Mouse (Mus musculus) telencephalon, adult 2 months (tissue): Measurements from ENCODE around the gene C1rl.
"Not testable (repeated sequence)": the region's sequence is repeated elsewhere in the genome, so short reads cannot be mapped to it uniquely, and the experiment has no call there.

Experiments
- DNase-seq: peaks from one replicate; pipeline ENCODE4 v3.0.0-alpha.2; 2011; ENCODE audit warnings: low read depth, low spot score

Gene C1rl

DNA sequence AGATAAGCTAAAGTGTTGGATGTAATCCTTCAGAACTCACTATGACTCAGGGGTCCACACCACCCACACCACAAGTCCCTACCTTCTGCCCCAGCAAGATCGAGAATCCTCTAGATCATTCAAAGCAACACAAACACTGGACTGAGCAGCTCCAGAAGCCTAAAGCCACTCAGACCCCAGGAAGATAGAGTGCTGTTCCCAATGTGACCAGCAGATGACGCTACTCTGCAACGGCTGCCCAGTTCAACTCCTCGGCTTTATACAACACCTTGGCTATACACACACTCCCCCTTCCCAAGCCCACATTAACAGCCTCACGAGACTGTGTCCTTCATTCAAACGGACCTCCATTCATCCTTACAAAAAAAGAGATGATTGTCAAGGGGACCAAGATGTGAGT is 20.1 kb upstream of the C1rl start:
- DNase-seq, result no peak

GRCm38 (mm10) chr6:124474621-124475020 is 18.3 kb upstream of the C1rl start:
- DNase-seq, result no peak

DNA sequence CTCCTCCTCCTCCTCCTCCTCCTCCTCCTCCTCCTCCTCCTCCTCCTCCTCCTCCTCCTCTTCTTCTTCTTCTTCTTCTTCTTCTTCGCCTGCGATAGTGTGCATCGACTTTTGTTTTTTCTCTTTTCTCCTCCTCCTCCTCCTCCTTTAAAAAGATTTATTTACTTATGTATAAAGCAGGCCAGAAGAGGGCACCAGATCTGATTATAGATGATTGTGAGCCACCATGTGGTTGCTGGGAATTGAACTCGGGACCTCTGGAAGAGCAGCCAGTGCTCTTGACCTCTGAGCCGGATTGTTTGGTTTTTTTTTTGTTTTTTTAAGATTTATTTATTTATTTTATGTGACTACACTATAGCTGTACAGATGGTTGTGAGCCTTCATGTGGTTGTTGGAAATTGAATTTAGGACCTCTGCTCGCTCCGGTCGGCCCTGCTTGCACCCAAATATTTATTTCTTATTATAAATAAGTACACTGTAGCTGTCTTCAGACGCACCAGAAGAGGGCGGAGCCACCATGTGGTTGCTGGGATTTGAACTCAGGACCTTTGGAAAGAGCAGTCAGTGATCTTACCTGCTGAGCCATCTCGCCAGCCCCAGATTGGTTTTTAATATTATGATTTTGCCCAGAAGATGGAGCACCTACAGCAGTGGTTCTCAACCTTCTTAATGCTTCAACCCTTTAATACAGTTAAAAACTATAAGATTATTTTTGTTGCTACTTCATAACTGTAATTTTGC is 17.4 kb upstream of the C1rl start:
- not testable (repeated sequence) for DNase-seq

DNA sequence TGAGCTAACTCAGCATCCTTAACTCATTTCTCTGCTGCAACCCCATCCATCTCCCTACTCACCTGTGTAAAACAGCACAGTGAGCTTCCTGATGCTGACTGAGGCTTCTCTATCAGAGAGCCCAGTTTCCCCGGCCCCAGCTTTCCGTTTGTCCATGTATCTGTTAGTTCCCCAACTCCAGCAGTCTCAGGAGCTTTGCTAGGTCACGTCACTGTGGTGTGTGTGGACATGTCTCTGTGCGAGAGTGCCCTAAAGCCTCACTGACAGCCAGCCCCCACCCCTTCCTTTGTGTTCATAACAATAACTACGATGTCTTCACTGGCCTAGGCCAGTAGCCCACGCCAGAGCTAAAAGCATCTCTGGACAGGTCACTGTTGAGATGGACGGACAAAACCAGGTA is 16.7 kb upstream of the C1rl start:
- no peak for DNase-seq

- DNase-seq, result no peak
Observed at GRCm38 (mm10) chr6:124476796-124477195, 16.1 kb upstream of the C1rl start.

DNA sequence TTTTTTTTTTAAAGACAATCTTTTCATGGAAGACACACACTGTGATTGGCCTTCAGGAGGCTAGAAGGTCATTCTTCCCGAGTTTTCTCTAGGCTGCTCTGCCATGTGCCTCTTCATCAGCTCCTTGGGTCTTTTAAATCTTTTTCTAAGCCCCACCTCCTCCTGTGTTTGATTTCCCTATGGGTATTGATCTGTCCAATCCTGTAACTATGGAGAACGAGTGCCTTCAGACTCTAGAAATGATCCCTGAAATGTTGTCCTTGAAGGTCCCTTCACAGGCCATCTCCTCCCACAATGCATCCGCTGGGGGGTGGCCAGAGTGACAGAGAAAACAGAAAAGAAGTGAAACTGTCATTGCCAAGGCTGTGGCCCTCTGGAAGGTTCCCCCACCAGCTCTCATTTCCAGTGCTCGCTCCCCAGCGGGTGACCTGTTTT is 15.7 kb upstream of the C1rl start:
- DNase-seq, result no peak

- no peak for DNase-seq
Observed at GRCm38 (mm10) chr6:124477922-124478651, 14.8 kb upstream of the C1rl start.

DNA sequence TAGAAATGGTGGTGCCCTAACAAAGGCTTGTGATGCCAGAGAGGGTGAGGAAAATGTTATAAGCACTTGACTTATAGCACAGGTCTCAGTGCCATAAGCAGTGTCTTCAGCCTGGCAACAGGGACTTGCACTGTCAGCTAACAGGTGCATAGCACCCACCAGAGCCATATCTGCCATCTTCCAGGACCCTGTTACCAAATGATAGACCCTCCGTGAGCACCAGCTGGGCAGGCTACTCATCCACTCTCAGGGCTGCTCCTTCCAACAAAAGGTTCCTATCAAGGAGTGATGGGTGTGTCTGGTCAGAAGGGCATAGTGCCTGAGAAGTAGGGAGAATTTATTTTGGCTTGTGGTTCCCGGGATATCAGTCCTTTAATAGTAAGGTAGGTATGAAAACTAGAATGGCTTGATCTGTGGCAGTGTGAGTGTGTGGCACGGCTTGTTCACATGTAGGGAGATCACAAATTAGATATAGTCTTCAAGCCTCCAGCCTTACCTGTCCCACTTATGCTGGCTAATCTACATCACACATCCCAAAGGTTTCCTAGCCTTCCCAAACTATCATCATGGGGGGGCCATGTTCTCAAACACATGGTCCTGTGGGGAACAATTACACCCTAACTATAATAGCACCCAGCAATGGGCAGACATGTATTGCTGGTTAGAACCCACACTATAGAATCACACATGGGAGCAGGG is 13.9 kb upstream of the C1rl start:
- DNase-seq, result no peak

DNA sequence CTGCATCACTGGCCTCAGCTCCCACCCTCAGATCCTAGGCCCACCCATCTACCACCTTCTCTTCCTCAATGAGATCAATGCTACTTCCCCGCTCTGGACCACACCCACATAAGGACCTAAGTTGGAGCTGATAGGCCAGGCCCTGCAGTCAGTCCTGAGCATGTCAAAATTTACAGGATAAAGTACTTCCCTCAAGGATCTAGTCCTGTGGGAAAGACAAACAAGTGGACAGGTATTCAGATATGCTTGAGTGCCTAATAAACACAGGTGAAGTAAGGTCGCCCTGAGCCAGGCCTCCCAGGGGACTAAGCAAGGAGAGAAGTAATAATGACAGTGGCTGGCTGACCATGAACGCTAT is 13.4 kb upstream of the C1rl start:
- DNase-seq, result no peak

- peak; percentile 23 for DNase-seq
Observed at GRCm38 (mm10) chr6:124480295-124480694, 12.6 kb upstream of the C1rl start.

DNA sequence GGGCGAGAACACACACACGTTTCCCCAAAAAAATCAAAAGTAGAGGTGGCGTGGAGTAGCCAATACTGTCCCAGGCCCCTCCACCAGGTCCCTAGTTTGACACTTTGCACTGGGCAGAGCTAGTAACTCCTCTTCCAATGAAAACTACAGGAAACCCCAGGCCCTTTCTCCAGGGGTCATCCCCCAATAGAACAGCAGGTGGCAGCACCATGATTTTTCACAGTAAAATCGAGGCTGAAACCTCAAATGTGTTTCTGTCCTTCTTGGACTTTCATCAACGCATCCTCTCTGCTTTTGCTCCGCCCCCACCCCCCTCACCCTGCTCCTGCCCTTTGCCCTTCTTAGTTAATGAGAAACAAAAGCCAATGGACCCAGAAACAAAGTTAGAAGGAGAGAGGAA is 11.3 kb upstream of the C1rl start:
- no peak for DNase-seq

- not testable (repeated sequence) for DNase-seq
Observed at GRCm38 (mm10) chr6:124483831-124484230, 9.1 kb upstream of the C1rl start.

DNA sequence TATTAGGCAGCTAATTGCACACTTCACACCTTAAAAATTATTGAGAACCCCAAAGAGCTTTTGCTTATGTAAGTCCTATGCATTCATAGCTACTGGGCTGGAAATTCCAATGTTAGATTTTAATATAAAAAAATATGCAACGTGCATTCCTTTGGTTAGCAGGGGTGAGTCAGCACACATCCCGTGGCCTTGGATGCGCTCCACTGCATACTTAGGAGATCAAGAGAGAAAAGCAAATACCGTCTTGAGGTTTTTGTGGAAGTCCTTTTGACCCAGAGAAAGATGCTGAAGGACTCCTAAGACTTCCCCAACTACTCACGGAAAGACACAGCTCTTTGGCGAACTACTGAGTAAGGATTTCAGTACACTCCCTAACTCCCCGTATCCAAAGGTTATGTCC is 8.1 kb upstream of the C1rl start:
- no peak for DNase-seq

GRCm38 (mm10) chr6:124485414-124486144 is 7.3 kb upstream of the C1rl start:
- DNase-seq, result peak; percentile 33

- DNase-seq, result no peak
Observed at GRCm38 (mm10) chr6:124487509-124487908, 5.4 kb upstream of the C1rl start.

DNA sequence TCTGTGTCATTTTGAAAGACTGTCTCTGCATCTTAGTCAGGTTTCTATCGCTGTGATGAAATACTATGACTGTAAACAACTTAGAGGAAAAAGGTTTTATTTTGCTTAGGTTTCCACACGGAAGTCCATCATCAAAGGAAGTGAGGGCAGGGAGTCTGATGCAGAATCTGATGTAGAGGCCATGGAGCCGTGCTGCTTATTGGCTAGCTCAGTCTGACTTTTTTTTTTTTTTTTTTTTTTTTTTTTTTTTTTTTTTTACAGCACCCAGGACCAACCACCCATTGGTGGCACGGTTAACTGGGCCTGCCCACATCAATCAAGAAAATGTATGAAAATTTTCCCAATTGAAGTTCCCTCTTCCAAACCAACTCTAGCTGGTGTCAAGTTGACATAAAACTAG is 4.0 kb upstream of the C1rl start:
- DNase-seq, result no peak

GRCm38 (mm10) chr6:124491427-124491826 is 1.5 kb upstream of the C1rl start:
- DNase-seq, result no peak

GRCm38 (mm10) chr6:124493886-124494285 is 973 bp downstream of the C1rl start:
- DNase-seq, result no peak

DNA sequence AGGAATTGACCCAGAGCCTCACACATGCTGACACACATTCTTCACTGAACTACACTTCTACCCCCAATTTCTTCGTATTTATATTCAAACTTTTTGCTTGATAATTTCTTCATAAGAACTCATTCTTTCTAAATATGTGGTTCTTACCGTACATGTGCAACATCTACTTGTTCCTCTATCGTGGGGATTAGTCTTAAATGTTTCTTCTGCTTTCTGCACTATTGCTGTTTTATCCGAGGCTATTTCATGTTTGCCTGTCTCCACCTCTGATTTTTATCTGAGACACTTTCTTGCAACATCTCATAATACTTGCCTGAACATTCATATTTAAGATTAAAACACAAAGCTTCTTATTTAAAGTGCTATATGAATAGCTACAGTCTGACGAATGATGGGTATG is 3.1 kb downstream of the C1rl start:
- DNase-seq, result no peak

- no peak for DNase-seq
Observed at GRCm38 (mm10) chr6:124499914-124500566, 7.1 kb downstream of the C1rl start.

DNA sequence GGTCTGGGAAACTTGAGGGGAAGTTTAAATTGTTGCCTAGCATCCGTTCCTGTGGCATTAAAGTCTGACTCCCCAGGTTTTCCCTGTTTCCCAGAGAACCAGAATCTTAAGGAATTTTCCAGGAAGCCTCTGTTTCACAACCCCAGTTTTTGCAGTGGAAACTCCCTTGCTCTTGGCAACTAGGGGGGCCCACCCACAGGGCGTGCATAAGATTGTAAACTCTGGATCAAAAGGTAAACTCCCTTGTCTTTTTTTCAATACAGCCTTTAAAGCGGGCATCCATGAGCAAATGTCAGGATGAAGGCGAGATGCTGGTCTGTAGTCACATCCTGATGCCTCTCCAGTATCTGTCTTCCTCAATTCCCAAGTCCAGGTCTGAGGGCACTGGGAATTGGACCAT is 8.6 kb downstream of the C1rl start:
- no peak for DNase-seq

DNA sequence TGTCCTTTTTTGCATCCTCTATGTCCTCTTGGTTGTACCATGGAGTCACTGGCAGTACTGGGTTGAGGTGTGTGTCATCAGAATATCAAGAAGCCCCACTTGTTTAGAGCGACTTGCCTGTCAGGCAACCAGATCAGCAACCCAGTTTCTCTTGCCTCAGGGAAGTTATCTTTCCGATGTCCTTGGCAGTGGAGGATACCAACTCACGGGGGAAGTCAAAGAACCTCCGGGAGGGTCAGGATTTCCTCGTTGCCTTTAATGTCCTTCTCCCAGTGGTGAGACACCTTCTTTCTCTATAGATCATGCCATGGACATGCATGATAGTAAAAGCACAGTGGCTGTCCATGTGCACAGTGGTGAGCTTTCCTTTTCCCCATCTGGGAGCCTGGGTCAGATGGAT is 9.1 kb downstream of the C1rl start:
- DNase-seq, result no peak
